Mouse (Mus musculus) layer of hippocampus, postnatal 25 days (tissue): ENCODE results near the gene 1700061G19Rik. TPM values are rescaled to one million over a fixed set of nuclear protein-coding genes. Genes with fewer than 3 reads are reported as not detected.

Experiments used
- DNase-seq, 2 experiments: peaks; one replicate each; pipeline ENCODE4 v3.0.0; 2022; ENCODE audit warnings: mixed read lengths in 2 of 2, low spot score in 1 of 2; ENCODE audit errors: extremely low spot score in 1 of 2
- total RNA-seq, 2 experiments: library from RNA; stranded (reverse); gene quantifications; 2 replicates each; pipeline ENCODE4 v1.2.3; 2021

Gene 1700061G19Rik
- under 1 TPM; 0.10 to 0.14 TPM for total RNA-seq

DNA sequence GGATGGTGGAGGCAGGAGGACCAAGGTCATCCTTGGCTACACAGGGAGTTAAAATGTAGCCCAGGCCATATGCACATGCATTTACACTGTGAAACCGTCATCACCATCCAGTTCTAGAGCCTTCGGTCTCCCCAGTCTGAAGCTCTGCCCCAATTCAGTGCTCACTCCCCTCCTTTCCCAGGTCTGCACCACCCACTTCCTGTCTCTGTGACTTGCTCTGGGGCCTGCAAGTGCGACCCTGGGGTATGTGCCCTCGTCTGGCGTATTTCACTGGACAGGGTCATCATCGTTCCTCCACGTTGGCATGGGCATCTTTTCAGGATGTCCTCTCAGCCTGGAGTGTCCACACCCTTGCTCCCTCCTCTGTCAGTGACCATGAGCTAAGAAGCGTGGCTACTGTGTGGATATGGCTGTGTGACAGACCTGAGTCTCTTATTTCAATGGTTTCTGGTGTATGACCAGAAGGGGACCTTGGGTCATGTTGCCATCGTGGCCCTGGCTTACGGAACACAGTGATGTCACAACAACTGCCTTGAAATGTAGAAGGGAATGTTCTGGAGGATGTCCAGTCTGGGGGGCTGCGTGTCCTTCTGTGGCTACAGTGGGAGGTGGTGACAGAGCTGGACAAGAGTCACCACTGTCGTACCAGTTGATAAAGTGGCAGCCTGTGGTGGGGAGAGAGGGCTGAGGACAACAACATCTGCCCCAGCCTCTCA is at the start of gene 1700061G19Rik:
TSS of gene 1700061G19Rik (plus strand) at position 542 of the 716 bp plus-strand sequence.
- no peak for DNase-seq

DNA sequence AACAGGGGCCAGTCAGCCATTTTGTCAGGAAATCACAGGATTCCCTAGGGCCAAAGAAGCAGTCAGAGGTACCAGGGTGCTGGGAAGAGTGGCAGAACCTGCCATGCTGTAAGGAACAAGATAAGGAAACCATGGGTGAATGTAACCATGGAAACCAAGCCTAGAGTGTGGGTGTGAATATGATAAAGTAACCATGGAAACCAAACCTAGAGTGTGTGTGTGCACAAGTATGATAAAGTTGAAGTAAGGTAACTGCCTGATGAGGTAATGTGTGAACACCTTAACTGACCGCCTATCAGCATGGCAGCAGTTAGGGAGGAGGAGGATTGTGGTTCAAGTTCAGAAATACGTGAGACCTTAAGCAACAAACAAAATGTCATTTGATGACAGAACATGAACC is 48.6 kb upstream of the 1700061G19Rik start:
- no peak for DNase-seq

DNA sequence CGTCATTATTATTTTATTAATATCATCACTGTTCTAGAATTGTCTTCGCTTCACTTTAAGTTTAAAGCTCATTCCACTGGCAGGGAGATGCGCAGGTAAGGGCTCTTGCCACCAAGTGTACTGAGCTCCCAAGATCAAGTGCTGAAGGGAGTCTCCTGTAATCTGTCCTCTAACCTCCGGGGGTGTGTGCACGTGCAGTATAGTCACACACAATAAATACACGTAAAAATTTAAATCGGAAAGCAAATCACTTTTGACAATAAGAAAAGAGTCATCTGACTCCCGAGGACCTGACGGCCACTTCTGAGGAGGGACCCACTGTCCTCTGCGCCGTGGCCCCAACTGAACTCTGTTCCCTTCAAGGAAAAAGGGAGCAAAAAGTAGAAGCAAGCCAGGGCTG is 46.1 kb upstream of the 1700061G19Rik start:
- no peak for DNase-seq

DNA sequence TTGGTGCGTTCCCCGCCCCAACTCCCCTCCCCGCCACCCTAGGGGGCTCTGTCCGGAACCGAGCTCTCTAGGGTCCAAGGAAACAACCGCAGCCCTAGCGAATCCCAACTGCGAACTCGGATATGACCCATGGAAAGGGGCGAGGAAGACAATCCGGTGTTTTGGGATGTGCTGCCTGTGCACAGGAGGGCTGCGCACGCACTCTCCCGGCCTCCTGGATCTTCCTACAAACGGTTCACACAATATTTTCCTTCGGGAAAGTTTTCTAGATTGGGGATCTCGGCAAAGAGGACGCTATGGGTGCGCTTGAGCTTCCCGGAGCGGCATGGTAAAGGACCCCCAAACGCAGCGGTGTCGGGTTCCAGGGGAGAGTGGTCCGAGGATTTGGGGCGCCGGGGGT is 45.5 kb upstream of the 1700061G19Rik start:
- DNase-seq = no peak

DNA sequence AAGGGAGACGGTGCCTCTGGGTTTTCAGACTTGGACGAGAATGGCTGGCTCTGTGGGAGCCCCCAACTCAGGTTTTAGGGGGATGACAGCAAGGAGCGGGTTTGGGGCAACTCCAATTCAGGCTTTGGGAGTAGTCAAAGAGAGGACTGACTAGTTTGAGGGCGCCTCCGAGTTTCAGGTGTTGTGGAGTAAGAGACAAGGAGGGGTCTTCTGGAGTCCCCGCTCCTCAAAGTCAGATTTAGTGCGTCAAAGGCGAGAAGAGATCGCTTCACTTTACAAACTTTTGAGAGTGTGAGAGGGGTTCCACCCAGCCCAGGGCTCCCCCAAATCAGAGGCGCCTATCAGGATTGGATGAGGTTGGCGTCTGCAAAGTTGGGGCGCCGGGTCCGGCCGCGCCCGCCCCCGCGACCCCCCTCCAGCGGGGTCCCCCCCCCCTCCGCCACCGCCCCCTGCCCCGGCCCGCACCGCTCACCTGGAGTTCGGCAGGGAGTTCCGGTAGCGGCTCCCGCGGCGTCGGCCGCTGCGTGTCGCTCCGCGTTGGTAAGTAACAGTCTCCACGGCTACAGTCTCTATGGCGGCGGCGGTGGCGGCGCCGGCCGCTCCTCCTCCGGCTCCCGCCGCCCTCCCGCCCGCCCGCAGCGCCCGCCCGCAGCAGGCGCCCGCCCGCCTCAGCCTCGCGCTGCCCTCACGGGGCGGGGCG is 44.7 kb upstream of the 1700061G19Rik start, which contains the start of gene Rfx2:
TSS of gene Rfx2 (minus strand) at position 603 of the 700 bp plus-strand sequence.
- no peak for DNase-seq

DNA sequence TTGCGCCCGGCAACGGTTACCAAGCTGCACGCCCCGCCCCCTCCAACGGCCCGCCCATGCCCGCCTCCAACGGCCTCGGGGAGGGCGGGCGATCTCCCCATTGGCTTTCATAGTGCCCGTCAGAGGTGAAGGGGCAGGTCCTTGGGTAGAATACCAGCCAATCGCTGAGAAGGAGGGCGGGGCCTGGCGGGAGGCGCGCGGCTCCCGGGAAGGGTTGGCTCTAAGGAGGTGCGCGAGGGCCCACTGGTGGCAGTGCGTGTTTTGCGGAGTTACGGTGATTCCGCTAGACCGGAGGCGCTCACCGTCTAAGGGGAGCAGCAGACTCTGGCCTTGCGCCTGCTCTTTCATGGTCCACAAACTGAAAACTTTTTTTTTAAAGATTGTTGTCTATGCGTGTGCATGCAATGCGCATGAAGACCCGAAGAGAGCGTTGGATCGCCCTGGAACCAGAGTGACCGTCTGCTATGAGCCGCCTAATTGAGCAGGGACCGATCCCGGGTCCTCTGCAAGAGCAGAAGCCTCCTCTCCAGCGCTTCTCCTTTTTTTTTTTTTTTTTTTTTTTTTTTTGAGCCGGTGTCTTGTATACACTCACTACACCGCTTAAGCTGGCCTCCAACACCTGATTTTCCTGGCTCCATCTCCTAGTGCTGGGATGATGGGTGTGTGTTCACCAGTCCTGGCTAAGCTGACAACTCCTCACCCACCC is 44.0 kb upstream of the 1700061G19Rik start:
- peak; percentile 91 to 92 for DNase-seq

DNA sequence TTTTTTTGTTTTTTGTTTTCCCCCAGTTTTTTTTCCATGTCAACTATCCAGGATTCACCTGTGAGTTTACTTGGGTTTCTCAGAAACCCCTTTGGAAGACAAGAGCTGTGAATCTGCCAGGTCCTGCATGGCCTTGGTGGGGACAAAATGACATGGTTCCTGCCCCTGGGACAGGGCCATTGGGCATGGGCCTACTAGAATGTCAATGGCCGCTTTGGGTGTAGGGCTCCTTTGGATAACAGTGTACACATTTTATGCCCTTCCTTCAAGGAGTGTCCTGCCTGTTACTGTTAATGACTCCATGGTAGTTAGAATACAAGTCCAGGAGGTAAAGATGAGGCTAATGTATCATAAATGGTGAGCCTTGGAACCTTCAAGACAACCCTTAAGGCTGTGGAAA is 42.4 kb upstream of the 1700061G19Rik start:
- DNase-seq = no peak

DNA sequence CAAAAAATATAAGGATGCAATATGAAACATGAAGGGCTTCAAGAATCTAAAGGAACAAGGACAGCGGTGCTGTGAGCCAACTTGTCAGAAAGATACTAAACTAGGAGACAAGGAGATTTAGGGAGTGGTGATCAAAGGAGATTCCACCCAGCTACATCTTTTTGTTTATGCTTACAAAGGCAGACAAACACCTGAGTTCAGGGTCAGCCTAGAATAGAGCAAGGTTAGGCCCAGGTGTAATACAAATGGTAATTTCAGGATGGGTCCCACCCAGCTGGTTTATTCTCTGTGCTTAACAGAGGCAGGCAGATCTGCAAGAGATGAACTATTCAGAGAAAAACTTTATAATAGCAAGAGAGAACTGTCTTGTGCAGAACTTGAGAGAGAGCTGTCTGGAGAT is 41.9 kb upstream of the 1700061G19Rik start:
- no peak for DNase-seq

DNA sequence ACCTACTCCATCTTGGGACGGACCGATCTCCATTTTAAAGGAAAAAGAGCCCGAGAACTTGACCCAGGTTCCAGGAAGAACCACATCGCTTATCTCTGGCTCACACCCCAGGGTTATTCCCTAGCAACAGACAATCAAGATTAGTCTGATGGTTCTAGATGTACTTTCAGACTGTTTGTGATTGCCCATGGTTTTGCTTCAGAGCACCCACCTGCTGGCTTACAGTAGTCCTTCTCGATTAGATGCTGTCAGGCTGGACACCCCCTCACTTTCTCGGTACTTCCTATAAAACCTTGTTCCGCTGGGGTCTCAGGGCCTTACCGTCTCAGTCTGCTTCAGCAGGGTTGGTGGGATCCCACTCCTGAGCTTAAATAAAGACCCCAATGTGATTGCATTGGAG is 38.9 kb upstream of the 1700061G19Rik start:
- no peak for DNase-seq

DNA sequence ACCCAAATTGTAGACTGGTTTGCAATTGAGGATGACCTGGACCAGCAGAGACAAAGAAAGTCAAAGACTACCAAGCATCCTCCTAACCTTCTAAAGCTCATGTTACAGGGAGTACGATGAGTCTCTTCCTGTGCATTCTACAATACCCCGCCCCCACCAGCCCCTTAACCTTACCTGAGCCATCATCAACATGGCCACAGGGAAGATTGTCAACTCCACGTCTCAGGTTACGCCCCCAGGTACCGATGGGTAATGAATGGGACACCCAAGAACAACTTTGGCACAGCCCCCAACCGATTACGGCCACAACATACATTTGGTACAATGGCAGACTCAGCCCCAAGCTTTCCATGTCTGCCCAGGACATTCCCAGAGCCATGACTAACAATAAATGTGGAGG is 34.8 kb upstream of the 1700061G19Rik start:
- no peak for DNase-seq

DNA sequence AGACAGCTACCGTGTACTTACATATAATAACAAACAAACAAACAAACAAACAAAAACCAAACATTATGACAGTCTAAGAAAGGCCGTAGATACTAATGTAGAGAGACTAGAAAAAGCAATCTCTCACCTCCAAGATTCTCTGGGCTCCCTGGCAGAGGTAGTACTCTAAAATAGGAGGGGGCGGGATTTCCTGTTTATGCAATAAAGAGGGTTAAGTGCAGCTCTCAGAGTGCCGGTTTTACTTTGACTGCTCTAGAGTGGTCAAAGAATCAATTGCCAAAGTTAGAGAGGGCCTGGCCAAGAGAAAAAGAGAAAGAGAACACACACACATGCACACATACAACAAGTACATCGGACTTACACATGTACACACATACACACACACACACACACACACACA is 33.1 kb upstream of the 1700061G19Rik start:
- no peak for DNase-seq

DNA sequence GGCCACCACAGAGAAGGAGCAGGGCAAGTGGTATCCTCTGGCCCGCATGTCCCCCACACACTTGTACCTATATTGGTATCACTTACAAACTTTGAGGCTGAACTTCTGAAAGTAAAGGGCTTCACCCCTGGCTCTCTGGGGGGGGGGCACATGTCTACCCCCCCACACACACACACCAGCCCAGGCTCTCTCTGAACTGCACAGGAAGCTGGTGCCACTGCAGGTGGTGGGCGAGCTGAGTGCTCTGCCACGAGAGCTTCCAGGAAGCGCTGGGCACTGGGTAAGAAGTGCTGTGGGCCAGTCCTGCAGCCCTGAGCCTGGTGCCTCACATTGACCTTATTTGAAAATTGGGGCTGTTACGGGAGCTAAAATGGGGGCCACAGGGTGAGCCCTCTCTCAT is 31.6 kb upstream of the 1700061G19Rik start:
- no peak for DNase-seq

DNA sequence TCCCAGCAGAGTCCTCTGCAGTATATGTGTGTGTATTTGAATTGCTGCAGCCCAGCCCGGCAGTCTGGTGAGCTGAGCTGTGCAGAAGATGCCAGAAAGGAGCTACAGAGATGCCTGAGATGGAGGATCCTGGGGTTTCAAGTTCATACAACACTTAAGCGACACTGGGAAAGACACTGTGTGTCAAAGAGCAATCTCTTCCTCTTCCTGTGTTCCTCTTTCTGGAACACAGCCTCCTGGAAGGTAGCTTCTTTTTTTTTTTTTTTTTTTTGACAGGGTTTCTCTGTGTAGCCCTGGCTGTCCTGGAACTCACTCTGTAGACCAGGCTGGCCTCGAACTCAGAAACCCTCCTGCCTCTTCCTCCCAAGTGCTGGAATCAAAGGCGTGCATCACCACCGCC is 26.5 kb upstream of the 1700061G19Rik start:
- DNase-seq = no peak

DNA sequence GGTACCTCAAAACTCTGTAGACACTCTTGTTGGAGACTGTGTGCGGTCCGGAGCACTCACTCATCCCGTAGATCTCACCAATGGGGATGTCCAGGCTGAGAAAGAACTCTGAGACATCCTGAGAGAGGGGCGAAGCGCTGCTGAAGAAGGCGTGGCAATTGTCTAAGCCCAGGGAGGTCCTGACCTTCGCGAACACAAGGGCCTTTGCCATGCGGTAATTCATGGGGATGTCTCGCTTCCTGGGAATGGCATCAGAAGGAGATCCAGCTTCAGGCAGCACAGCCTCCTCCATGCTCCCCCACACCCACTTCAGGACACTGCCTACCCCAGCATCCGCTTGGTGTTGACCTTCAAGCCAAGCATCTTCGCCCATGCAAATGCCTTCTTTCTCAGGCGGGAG is 25.6 kb upstream of the 1700061G19Rik start:
- no peak for DNase-seq

DNA sequence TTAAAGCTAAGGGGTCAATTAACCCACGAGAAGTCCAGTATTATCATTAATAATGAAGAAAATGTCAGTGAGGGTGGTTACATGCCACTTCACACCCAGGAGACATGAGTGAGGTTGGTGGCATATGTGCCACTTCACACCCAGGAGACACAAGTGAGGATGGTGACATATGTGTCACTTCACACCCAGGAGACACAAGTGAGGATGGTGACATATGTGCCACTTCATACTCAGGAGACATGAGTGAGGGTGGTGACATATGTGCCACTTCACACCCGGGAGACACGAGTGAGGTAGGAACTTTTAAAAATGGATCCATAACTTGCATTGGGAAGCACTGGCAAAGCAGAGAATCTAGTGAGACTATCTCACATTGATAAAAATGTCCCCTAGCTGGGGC is 24.1 kb upstream of the 1700061G19Rik start:
- DNase-seq = no peak

DNA sequence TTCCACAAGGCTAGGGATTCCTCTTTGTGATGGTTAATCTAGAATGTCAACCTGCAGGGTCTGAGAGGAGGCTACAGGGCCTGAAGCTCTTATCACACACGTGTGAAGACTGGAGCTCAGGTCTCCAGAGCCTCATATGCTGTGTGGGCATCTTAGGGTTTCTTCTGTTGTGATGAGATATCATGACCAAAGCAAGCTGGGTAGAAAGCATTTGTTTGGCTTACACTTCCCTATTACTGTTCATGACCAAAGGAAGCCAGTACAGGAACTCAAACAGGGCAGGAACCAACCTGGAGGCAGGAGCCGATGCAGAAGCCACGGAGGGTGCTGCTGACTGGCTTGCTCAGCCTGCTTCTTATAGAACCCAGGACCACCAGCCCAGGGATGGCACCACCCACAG is 19.9 kb upstream of the 1700061G19Rik start:
- DNase-seq = no peak

DNA sequence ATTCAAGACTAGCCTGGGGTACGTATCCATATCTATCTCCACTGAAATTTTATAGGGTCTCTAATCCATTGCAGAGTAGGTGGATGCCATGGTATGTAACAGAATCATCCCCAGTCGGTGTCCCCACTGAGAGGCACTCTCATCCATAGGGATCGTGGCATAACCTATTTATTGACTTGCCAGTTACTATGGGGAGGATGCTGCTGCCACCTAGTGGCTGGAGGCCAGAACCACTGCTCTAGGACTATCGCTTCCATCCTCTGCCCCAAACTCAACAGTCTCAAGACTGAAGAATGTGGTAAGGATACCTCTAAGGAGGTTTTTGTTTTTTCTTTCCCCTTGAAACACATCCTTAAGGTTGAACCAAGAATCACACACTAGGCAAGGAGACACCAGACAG is 17.1 kb upstream of the 1700061G19Rik start:
- DNase-seq = peak; percentile 28 to 66

DNA sequence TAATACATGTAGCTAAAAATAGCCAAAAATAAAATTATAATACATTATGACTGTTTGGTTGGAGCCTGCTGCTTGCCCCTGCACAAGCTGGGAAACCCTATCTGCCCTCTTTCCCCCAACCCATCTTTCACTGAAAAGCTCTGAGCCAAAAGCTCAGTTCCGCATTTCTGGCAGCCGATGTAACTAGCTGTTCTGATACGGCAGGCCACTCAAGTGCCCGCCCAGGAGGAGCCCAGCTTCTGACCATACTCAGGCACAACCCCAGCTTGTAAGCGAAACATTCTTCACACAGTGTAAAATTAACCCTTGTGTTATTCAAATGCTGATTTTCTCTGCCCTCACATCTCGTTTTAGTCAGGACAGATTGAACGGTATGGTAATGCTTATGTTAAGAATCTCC is 16.4 kb upstream of the 1700061G19Rik start:
- no peak for DNase-seq

DNA sequence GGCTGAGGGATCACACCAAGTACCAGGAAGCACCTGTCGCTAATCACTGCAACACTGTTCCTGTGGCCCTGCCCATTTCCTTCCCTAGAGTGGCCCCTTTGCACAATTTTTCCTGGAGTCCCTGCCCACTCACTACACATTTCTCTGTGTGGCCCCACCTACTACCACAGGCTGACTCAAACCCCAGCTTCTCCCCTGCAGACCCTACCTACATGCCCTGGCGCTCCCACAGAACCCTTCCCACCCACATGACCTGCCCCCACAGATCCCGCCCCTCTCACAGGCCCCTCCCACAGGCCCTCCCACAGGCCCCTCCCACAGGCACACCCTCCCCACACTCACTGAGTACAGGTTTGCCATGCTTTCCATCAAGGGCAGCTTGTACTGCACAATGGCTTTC is 14.1 kb upstream of the 1700061G19Rik start:
- no peak for DNase-seq

DNA sequence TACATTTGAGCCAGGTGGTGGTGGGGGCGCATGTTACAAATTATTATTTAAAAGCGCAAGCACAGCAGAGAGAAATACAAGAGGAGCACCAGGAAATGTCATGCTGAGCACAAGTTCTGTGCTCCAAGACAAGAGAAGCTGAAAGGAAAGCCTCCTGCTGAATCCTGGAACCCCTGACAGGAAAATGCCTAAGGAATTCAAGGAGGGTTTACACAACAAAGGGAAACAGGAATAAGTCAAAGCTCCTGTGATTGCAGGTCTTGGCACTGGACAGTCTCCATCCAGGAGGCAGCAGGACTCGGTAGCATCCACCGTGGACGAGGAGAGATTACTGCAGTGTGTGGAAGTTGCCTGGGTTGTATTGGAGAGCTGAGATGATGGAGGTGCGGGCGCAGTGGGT is 9.2 kb upstream of the 1700061G19Rik start:
- DNase-seq = no peak

DNA sequence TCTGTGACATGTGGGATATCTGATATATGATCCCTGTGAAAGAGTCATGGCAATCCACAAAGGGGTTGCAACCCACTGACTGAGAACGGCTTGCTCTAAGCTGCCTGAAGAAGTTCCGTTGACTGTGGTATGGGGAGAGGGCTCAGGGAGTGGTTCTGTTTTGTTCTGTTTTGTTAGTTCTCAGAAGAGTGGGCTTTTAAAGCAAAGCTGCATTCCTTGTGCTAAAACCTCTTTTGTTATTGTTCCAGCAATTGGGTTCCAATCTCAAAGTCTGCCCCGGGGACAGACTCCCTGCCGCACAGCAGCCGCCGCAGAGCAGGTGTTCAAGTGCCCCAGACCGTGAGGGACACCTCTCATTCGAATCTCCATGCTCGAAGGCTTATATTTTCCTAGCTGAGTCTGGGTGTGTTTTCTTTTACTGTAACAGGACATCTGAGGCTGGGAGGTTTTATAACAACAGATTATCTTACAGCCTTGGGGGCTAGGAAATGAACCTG is 5.7 kb upstream of the 1700061G19Rik start:
- no peak for DNase-seq
